Mouse (Mus musculus): ENCODE measurements at regions not wholly inside any gene's neighbourhood (a gene's known extent, or its start where the extent isn't known, plus 50 kb on each side); places are given as distances from the start of the nearest gene placed in this dataset.

GRCm38 (mm10) chrX:85481326-85481725, 92.5 kb upstream of the Tab3 start:
- DNase-seq = no peak

- DNase-seq = peak; percentile 34
Observed at GRCm38 (mm10) chrX:85496943-85497342, 76.9 kb upstream of the Tab3 start.
